Mouse (Mus musculus): ENCODE data around the gene B230307C23Rik.
"Not testable (repeated sequence)": the region's sequence is repeated elsewhere in the genome, so short reads cannot be mapped to it uniquely, and the experiment has no call there.

GRCm38 (mm10) chr16:98034971-98035370 is 37.9 kb downstream of the B230307C23Rik start:
- TF ChIP-seq CTCF (IDR thresholded peaks at IDR 0.05; ENCODE audit: borderline replicate concordance, insufficient read depth, low read depth, low read length); POLR2A (IDR thresholded peaks at IDR 0.05; ENCODE audit: borderline replicate concordance, insufficient read depth, low read length): not testable (repeated sequence)

All from cerebellum, adult 2 months (tissue).